ENCODE assay signal across 22 mouse cellular contexts in genomic region chr13:15221322-15221721, GRCm38 (mm10).
DNase-seq lines count a peak whose midpoint lies in the region; ATAC-seq and TF ChIP-seq lines count a peak whose summit lies in the region.
"Had no signal": no experiment of that assay in that cellular context is flagged by ENCODE, and none has a peak within 500 bp of the region (broad histone marks: within the 10 kb centered on the region; RNA-seq: fewer than 3 reads in every experiment).

No protein-coding gene starts in this region.

- H3K27me3 ChIP-seq in forebrain, embryonic 11.5 days (ENCODE audit: control insufficient read depth, insufficient read depth, low read length): no peaks in the 10 kb centered on the region
- no peaks in the 10 kb centered on the region for H3K27me3 ChIP-seq in forebrain, embryonic 10.5 days (ENCODE audit: poor library complexity, severe bottlenecking)
- H3K27me3 ChIP-seq in neural tube, embryonic 12.5 days (replicated peaks): no peaks in the 10 kb centered on the region

- H3K27ac ChIP-seq in forebrain, embryonic 11.5 days (ENCODE audit: low read depth, low read length): no peak overlapping the region
- H3K27ac ChIP-seq in forebrain, embryonic 10.5 days: no peak overlapping the region
- H3K27ac ChIP-seq in neural tube, embryonic 12.5 days: no peak overlapping the region
- H3K27ac ChIP-seq in left cerebral cortex, adult 2 months: no peak overlapping the region
- H3K27ac ChIP-seq: heart, adult 2 months; limb, embryonic 10.5 days had no signal

- no peak for DNase-seq in forebrain, embryonic 11.5 days (ENCODE audit: low spot score)
- no peak for DNase-seq in forebrain, embryonic 10.5 days (ENCODE audit: extremely low spot score, low spot score)
- DNase-seq in kidney, postnatal 14 days: peak; percentile 15
- no peak for DNase-seq in kidney, postnatal 4 days
- DNase-seq in frontal cortex, postnatal 36 days (ENCODE audit: low spot score in 2 of 2): no peak
- no peak for DNase-seq in left cerebral cortex, adult 2 months (ENCODE audit: extremely low spot score in 1 of 2, low spot score in 2 of 2)
- DNase-seq: adrenal gland, postnatal 25 days; cerebellum, adult 18-20 months; cerebellum, postnatal 25 days; embryo, embryonic 11 days; gastrocnemius, postnatal 14 days; heart, adult 2 months; heart, postnatal 4 days; lung, adult 18-20 months; lung, postnatal 14 days; midbrain, embryonic 14.5 days; thymus, postnatal 25 days had no signal

- intact Hi-C loops in left cerebral cortex, adult 2 months (cut with DNase I): no loop called here

- TF ChIP-seq CTCF in left cerebral cortex, adult 2 months (IDR thresholded peaks at IDR 0.05): no peak

- H3K4me2 ChIP-seq in forebrain, embryonic 11.5 days (ENCODE audit: low read depth, low read length, severe bottlenecking): no peak overlapping the region
- H3K4me2 ChIP-seq in neural tube, embryonic 12.5 days (replicated peaks): no peak overlapping the region

- no peak overlapping the region for H3K9ac ChIP-seq in forebrain, embryonic 11.5 days (ENCODE audit: low read length)
- no peak overlapping the region for H3K9ac ChIP-seq in neural tube, embryonic 12.5 days

- H3K4me1 ChIP-seq in forebrain, embryonic 11.5 days (replicated peaks; ENCODE audit: control insufficient read depth, insufficient read depth, low read length): no peaks in the 10 kb centered on the region
- 0 out of 2 replicates have a peak, but pooled peaks cover 4% of the 10 kb centered on the region for H3K4me1 ChIP-seq in forebrain, embryonic 10.5 days
- H3K4me1 ChIP-seq in neural tube, embryonic 12.5 days: no peaks in the 10 kb centered on the region
- H3K4me1 ChIP-seq: limb, embryonic 10.5 days had no signal

- 25% methylated on average over 3 of the region's 3 CpGs for WGBS in forebrain, embryonic 11.5 days
- 46% methylated on average over 3 of the region's 3 CpGs for WGBS in forebrain, embryonic 10.5 days
- 17% methylated on average over 3 of the region's 3 CpGs for WGBS in neural tube, embryonic 12.5 days

- no peaks in the 10 kb centered on the region for H3K36me3 ChIP-seq in forebrain, embryonic 11.5 days (ENCODE audit: control insufficient read depth, insufficient read depth, low read length)
- no peaks in the 10 kb centered on the region for H3K36me3 ChIP-seq in forebrain, embryonic 10.5 days (replicated peaks)
- H3K36me3 ChIP-seq in neural tube, embryonic 12.5 days: no peaks in the 10 kb centered on the region
- H3K36me3 ChIP-seq: limb, embryonic 10.5 days had no signal

- peak; percentile 55 for ATAC-seq in forebrain, embryonic 11.5 days (replicated peaks; ENCODE audit: low FRiP score)
- ATAC-seq in neural tube, embryonic 12.5 days (ENCODE audit: low FRiP score, low read depth): peak; percentile 66; the same call in 1 of the 2 replicates
- ATAC-seq: CD4-positive, CD25-positive, alpha-beta regulatory T cell, adult 4 months; hindbrain, embryonic 16.5 days; intestine, postnatal 0 days had no signal

- H3K9me3 ChIP-seq in forebrain, embryonic 11.5 days (ENCODE audit: control insufficient read depth, low read length): no peaks in the 10 kb centered on the region
- no peaks in the 10 kb centered on the region for H3K9me3 ChIP-seq in forebrain, embryonic 10.5 days
- 0 out of 2 replicates have a peak, but pooled peaks cover 5% of the 10 kb centered on the region for H3K9me3 ChIP-seq in neural tube, embryonic 12.5 days
- H3K9me3 ChIP-seq: limb, embryonic 10.5 days had no signal

- H3K4me3 ChIP-seq in forebrain, embryonic 11.5 days (ENCODE audit: low read depth, low read length): no peak overlapping the region
- no peak overlapping the region for H3K4me3 ChIP-seq in forebrain, embryonic 10.5 days
- no peak overlapping the region for H3K4me3 ChIP-seq in neural tube, embryonic 12.5 days
- H3K4me3 ChIP-seq in left cerebral cortex, adult 2 months: no peak overlapping the region
- H3K4me3 ChIP-seq: heart, adult 2 months; limb, embryonic 10.5 days had no signal
